Mouse (Mus musculus): ENCODE results near the gene Olfr555. TPM values are rescaled to one million over a fixed set of nuclear protein-coding genes. Genes with fewer than 3 reads are reported as not detected.
A peak's percentile ranks its signal among the peaks of the same experiment; 100 is the strongest.
"Not testable (repeated sequence)": the region's sequence is repeated elsewhere in the genome, so short reads cannot be mapped to it uniquely, and the experiment has no call there.

Gene Olfr555
- total RNA-seq (2021): not detected
- long read RNA-seq, experiment 1: 0 reads
- long read RNA-seq, experiment 2: 0 reads

DNA sequence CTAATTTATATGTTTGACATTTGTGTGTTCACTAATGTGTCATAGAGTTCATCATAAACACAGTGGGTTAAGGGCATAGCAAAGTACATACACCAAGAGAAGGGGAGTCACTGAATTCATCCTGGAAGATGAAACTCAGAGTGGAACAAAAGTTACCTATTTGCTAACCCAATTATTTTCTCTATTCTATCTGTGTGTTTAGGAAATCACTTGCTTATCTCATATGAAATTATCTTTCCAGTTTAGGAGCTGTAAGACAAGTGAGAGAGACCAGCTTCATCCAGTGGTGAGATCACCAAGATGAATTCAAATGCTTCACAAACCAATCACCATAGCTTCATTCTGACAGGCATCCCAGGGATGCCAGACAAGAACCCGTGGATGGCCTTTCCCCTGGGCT lies at the start of gene Olfr555:
Gene Olfr555, plus strand, starts transcription at position 301 of the 400 bp plus-strand sequence.
- no peak for DNase-seq

DNA sequence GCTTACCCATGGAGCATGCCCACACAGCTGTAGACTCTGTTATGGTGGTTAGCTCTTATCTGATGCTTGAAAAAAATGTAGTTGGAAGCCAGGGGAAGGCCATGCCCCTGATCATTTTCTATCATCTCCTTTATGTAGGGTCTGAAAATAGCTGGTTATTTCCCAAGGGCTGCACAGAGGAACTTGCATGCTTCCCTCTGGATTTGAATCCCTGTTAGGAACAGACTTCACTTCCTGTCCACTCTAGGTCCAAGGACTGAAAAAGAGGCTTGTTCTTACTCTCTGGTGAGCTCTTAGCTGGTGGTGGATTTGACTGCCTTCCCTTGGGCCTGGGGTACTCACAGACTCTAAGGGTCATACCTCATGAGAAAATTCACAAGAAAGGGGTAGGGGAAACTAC lies 40.5 kb upstream of the Olfr555 start, which contains the start of gene Olfr553:
Gene Olfr553, minus strand, starts transcription at position 101 of the 400 bp plus-strand sequence.
- DNase-seq: no peak

DNA sequence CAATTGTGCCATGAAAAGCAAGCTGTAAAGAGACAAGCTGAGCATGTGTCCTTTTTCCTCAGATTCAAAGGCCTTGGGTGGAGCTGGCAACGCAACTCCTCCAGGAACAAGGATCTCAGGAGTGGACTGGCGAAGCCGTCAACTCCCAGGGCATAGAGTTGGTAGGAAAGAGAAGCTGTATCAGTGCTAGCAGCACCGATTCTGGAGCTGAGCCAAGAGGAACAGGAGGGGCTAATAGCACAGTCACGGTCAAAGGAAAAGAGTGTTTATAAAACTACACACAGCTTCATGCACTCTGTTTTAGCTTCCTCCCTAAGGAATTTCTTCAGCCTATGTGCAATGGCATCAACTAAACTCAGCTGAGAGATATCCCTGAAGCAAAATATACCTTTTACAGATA lies 39.0 kb upstream of the Olfr555 start:
- peak; percentile 5 to 20 for DNase-seq

DNA sequence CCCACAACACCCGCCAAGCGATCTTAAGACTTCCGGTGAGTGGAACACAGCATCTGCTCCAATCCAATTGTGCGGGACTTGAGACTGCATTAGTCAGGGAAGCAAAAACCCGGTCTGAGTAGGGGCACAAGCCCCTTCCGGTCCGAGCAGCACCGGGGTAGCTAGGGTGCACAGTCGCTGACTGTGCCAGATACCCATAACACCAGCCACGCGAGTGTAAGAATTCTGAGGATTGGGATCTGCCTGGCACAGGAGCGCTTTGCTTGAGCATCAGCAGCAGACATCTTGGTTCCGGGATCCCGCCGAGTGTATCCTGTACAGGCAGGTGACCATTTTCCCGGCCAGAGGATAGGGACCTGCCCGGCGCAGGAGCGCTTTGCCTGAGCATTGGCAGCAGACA lies 38.3 kb upstream of the Olfr555 start:
- DNase-seq: not testable (repeated sequence)

DNA sequence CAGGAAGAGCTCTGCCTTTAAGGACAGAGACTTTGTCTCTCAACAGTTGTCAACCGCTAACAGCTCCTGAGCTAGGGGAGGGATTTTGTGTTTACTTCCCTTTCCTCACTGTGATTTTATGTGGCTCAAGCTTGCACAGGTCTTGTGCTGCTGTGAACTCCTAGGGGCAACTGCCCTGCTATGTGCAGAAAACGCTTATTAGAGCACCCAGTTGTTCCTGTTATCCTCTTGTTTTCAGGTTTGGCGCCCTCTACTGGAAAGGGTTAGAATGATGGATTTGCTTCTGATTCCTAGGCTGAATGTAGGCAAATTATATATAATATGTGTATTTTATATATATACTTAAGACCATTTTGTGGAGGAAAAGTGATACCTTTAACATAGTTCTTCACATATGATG lies 22.0 kb upstream of the Olfr555 start:
- DNase-seq: peak; percentile 17 to 62

DNA sequence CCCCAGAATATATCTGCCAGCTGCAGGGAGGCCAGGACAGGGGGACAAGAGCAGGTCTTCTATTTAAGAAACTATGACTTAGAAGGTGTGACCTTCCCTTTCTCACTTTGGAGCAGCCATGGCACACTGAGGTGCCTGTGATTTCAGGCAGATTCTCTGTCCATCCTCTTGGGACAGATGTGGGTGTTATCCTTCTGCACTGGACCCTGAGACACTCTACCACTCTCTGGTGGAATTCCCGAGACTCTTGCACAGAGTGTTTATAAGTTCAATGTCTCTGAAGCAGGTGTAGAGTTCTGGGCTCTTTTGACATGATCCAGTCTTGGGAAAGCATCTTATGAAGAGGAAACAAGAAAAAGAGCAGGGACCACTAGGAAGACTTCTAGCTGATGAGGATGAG lies 20.5 kb upstream of the Olfr555 start, which contains the start of gene Olfr554:
Gene Olfr554, plus strand, starts transcription at position 301 of the 400 bp plus-strand sequence.
- no peak for DNase-seq

DNA sequence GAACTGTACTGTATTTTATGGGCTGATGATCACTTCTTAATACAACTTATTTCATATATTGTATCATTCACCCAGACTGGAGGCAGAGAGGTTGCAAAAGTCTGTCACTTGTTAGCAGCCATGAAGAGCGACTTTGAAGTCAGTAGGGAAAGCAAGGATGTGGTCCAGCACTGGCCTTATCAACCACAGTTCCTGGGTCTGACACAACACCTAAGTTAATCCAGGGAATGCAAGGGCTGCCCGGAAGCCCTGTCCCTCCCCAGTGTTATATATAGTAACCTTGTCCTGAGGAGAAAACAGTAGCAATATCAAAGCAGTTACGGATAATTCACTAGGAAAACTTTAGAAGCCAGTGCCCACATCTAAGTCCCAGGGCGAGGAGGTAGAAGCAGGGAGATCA lies 13.7 kb upstream of the Olfr555 start:
- not testable (repeated sequence) for DNase-seq

DNA sequence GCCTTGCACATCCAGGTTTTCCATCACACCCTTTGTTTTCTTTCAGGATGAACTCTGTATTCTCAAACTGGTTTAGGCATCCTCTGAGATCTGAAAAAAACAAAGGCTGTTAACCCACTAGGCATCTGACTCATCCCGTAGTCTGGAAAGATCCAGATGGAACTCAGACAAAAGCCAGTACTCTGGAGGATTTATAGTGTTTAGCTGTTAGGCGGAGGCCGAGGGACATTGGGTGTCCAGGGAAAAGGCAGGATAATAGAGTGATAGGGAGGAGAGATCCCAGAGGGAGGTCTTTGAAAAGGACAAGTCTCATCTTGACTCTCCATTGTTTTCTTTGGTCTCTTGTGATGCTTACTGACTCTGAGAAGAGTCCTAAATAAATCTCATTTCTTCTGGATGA lies 6.0 kb downstream of the Olfr555 start, which contains the start of gene Olfr556:
Gene Olfr556, plus strand, starts transcription at position 301 of the 400 bp plus-strand sequence.
- no peak for DNase-seq

DNA sequence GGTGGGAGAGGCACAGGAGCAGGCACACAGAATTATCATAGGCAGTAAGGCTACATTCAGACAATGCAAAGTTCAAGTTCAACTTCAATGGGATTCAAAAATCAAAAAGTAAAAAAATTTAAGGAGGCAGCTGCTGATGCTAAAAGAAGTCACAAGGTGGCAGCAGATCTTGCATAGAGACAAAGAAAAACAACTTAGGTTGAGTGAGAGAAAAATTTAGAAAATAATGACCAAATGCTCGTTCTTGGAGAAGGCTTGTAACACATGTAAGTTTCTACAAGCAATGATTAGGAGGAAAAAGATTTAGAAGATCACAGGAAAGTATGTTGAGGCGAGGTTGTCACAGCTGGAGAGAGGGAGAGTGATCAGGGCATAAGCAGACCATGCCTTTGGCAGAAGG lies 6.8 kb downstream of the Olfr555 start:
- DNase-seq: no peak

DNA sequence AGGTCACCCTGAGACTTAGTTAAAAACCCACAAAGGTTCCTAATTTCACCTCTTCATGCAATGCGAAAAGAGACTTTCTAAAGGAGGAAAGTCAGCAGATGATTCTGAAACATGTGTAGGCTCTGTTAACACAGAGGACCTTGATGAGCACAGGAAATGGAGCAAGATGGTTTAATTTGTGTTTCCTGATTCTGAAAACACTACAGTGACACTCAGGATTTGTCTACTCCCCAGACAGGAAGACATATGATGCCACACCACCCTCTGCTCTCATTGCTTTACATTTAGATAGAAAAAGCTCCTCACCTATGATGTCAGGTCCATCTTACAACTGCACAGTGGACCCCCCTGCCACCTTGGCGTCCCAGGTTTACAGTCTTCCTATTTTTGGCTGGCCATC lies 17.6 kb downstream of the Olfr555 start:
- no peak for DNase-seq

DNA sequence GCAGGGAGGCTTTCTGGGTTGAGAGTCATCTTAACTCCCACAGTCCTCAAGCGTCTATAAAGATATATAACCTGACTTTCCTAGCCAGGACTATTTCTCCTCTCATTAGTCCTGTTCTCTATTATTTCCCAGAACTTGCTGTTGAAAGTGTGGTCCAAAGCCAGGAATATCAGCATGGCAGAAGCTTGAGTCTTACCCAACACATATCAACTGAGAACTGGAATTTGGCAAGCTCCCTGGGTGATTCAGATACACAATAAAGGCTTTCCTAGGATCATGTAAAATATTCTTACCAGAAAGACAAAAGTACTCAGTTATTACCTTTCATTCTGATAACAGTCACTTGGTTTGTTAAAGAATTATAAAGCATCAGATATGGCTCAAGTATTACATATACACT lies 23.3 kb downstream of the Olfr555 start:
- DNase-seq: no peak

DNA sequence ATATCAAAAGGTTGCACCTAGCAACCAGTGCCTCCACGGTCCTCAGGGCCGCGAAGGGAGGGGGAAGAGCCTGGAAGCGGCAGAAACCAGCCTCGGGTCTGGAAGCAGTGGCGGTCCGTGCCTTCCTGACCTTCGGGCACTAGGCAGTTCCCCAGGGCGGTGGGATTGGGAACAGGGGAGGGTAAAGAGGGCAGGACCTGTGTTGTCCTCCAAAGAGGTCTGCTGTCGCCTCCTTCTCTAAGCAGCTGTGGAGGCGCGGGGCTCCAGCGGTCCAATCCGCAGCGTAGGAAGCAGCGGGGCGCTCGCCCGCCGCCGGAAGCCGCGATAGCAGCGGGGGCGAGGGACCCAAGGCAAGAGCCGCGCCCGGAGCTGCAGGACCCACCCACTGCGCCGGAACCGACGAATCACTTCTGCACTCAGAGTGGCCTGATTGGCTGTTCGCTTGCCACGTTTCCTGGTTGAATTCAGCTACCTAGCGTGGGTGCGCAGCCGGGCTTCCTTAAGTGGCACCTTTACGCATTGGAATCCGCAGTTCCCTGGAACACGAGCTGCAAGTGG lies 28.4 kb downstream of the Olfr555 start, which contains the start of gene Trim68:
Gene Trim68, minus strand, starts transcription at position 384 of the 558 bp plus-strand sequence.
- peak; percentile 94 to 95 for DNase-seq

DNA sequence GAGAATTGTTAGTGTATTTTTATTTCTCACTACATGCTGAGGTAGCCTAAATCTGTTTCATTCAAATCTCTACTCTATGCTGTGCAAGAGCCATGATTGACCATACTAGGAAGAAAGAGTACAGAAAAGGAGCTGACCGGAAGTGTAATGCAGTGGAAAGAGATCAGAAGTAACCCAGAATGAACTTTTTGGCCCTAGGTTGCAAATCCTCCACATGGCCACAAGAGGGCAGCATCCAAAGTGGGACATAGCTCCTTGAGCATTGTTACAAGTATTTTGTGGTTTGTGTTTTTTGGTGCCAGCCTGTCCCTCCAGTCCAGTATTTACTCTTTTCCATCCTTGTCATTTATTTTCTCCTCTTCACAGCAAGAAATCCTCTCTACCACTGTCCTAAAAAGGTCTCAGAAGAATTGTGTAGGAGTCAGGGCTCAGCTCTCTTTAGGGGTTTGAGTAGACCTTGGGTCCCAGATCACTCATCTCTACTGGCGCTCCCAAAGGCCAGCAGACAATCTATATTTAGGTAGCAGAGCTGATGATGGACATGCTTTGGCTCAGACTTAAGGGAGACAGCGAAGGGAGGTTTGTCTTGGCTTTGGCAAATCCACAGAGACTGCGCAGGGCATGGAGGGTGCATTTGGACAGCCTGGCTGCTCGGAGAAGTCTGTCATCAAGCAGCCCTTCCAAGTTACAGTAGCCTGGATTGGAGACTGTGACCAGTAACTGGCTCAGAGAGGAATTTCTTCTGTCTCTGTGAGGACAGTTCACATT lies 36.9 kb downstream of the Olfr555 start, which contains the start of gene Olfr557:
Gene Olfr557, plus strand, starts transcription at position 553 of the 768 bp plus-strand sequence.
- DNase-seq: peak; percentile 51 to 64

DNA sequence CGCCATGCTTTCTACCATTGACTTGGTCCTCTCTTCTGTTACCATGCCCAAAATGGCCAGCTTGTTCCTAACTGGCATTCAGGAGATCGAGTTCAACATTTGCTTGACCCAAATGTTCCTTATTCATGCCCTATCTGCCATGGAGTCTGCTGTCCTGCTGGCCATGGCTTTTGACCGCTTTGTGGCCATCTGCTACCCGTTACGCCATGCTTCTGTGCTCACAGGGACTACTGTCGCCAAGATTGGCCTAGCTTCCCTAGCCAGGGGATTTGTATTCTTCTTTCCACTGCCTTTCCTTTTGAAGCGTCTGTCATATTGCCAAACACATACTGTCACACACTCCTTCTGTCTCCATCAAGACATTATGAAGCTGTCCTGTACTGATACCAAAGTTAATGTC lies 39.8 kb downstream of the Olfr555 start:
- DNase-seq: no peak

DNA sequence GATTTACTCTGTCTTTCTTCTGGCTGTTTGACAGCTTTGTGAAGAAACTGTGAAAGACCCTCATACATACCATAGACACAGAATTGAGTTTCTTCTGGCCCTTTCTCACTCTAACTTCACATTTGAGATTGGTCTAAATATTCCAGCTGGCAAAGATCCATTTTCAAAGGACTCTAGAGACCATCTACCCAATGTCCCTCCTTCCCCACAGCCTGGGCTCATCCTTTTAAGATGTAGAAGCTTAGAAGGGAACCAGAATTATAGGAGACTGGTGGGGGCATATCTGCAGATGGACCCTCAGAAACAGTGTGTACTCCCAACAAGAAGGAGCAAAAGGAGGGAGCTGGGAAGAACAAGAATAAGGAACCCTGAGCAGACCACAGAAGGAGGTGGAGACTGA lies 43.3 kb downstream of the Olfr555 start, which contains the start of gene Olfr558:
Gene Olfr558, plus strand, starts transcription at position 301 of the 400 bp plus-strand sequence.
- no peak for DNase-seq

Other genes with a start within 250 kb of the Olfr555 start
- gene Rrm1, start 217.1 kb upstream of the Olfr555 start, total RNA-seq (2021): 10 to 100 TPM; 19.2 to 21.4 TPM
- gene Olfr543, start 177.1 kb upstream of the Olfr555 start, total RNA-seq (2021): not detected
- not detected for gene Olfr544, start 170.5 kb upstream of the Olfr555 start, total RNA-seq (2021)
- gene Olfr545, start 159.2 kb upstream of the Olfr555 start, total RNA-seq (2021): not detected
- not detected for gene Olfr547, start 124.1 kb upstream of the Olfr555 start, total RNA-seq (2021)
- gene Olfr548-ps1, start 117.9 kb upstream of the Olfr555 start, total RNA-seq (2021): not detected
- not detected for gene Olfr549, start 109.0 kb upstream of the Olfr555 start, total RNA-seq (2021)
- 10 to 100 TPM; 13.0 to 16.4 TPM for gene Trim21, start 93.3 kb upstream of the Olfr555 start, total RNA-seq (2021)
- not detected for gene Olfr550, start 87.4 kb upstream of the Olfr555 start, total RNA-seq (2021)
- not detected for gene Olfr551, start 66.9 kb upstream of the Olfr555 start, total RNA-seq (2021)
- gene Olfr552, start 61.1 kb upstream of the Olfr555 start, total RNA-seq (2021): under 1 TPM in 1 of 2 experiments, not detected in 1; 0.07 TPM
- gene Olfr553, start 40.6 kb upstream of the Olfr555 start, total RNA-seq (2021): not detected
- not detected for gene Olfr554, start 20.4 kb upstream of the Olfr555 start, total RNA-seq (2021)
- not detected for gene Olfr556, start 6.1 kb downstream of the Olfr555 start, total RNA-seq (2021)
- gene Trim68, start 28.5 kb downstream of the Olfr555 start, total RNA-seq (2021): 1 to 10 TPM; 8.2 to 9.8 TPM
- gene Olfr557, start 37.1 kb downstream of the Olfr555 start, total RNA-seq (2021): not detected
- gene Olfr558, start 43.4 kb downstream of the Olfr555 start, total RNA-seq (2021): under 1 TPM; 0.33 TPM
- not detected for gene Olfr33, start 60.2 kb downstream of the Olfr555 start, total RNA-seq (2021)
- not detected for gene Olfr559, start 68.7 kb downstream of the Olfr555 start, total RNA-seq (2021)
- not detected for gene Olfr560, start 100.5 kb downstream of the Olfr555 start, total RNA-seq (2021)
- under 1 TPM; 0.20 to 0.26 TPM for gene Olfr78, start 100.6 kb downstream of the Olfr555 start, total RNA-seq (2021)
- not detected for gene Olfr561, start 112.4 kb downstream of the Olfr555 start, total RNA-seq (2021)
- gene Olfr564, start 144.7 kb downstream of the Olfr555 start, total RNA-seq (2021): not detected
- gene Olfr566, start 199.9 kb downstream of the Olfr555 start, total RNA-seq (2021): not detected
- not detected for gene Olfr568, start 218.3 kb downstream of the Olfr555 start, total RNA-seq (2021)
- gene Olfr569, start 232.1 kb downstream of the Olfr555 start, total RNA-seq (2021): not detected
- not detected for gene Olfr570, start 235.8 kb downstream of the Olfr555 start, total RNA-seq (2021)

All from adrenal gland, postnatal 36 days (tissue).